Mouse (Mus musculus) stomach, embryonic 16.5 days (tissue): ENCODE measurements around the gene Cidec. TPM values are rescaled to one million over a fixed set of nuclear protein-coding genes. Genes with fewer than 3 reads are reported as not detected.

Experiments
- ATAC-seq: fragments of 200-750 bp; cut with Nextera tagmentation; 2 replicates; pipeline ENCODE4 v1.8.0; 2017; ENCODE audit warnings: moderate number of reproducible peaks, moderate TSS enrichment; ENCODE audit not compliant: insufficient read depth, low FRiP score
- H3K27ac ChIP-seq: fragments of 300-500 bp; sonication (generic); 2 replicates; pipeline ENCODE4 v1.5.1; 2014; ENCODE audit warnings: low read length
- H3K27me3 ChIP-seq: fragments of 300-500 bp; sonication (generic); 2 replicates; pipeline ENCODE4 v1.6.1; 2014; ENCODE audit warnings: low read length, control low read depth, mixed read lengths; ENCODE audit not compliant: control insufficient read depth, insufficient read depth
- H3K36me3 ChIP-seq: fragments of 300-500 bp; sonication (generic); 2 replicates; pipeline ENCODE4 v1.6.1; 2014; ENCODE audit warnings: low read length; ENCODE audit not compliant: control insufficient read depth, insufficient read depth
- H3K4me1 ChIP-seq: fragments of 300-500 bp; sonication (generic); 2 replicates; pipeline ENCODE4 v1.6.1; 2014; ENCODE audit warnings: low read length, control low read depth, mixed read lengths; ENCODE audit not compliant: control insufficient read depth, insufficient read depth
- H3K4me2 ChIP-seq: fragments of 300-500 bp; sonication (generic); 2 replicates; pipeline ENCODE4 v1.6.1; 2014; ENCODE audit warnings: low read depth, low read length, mixed read lengths
- H3K4me3 ChIP-seq: fragments of 300-500 bp; sonication (generic); replicated peaks from 2 replicates; pipeline ENCODE4 v1.5.1; 2014; ENCODE audit warnings: mild to moderate bottlenecking, low read length
- H3K9ac ChIP-seq: fragments of 300-500 bp; sonication (generic); 2 replicates; pipeline ENCODE4 v1.6.1; 2014; ENCODE audit warnings: low read length
- H3K9me3 ChIP-seq: fragments of 300-500 bp; sonication (generic); replicated peaks from 2 replicates; pipeline ENCODE4 v1.6.1; 2016; ENCODE audit warnings: low read length, control low read depth; ENCODE audit not compliant: control insufficient read depth
- WGBS: fragments of 180-500 bp; shearing (Covaris S2); extraction: QIAGEN DNeasy Blood & Tissue Kit; methylation state at CpG from one replicate; pipeline ENCODE4 v1.1.7; 2014; 5-methylcytosine and 5-hydroxymethylcytosine counted together
- microRNA-seq: library from miRNA; unstranded; fragments of <30 nt; microRNA quantifications from one replicate; pipeline ENCODE4, GENCODE M21; 2016
- polyA plus RNA-seq: library from polyadenylated mRNA; unstranded; fragments of >200 nt; fragmentation: Nextera tagmentation; extraction: Ambion mirVana; gene quantifications from 2 replicates; pipeline ENCODE4 v1.2.1, GENCODE M21; 2015

Gene Cidec
- polyA plus RNA-seq, 1 experiment from 2014 or later: 3.6 TPM

GRCm38 (mm10) chr6:113377496-113378385 lies 57.8 kb downstream of the Cidec start, which contains the start of the genes Tada3 and Arpc4:
TSS of gene Tada3 (minus strand) at chr6:113377883.
TSS of gene Arpc4 (plus strand) at chr6:113378115.
- Histone ChIP-seq H3K4me1 (peaks cover 15% of the 10 kb centered on the region; the same call in 1 of the 2 replicates), H3K27me3 (no peaks in the 10 kb centered on the region), H3K4me2 (peak within 1 kb of the TSS; percentile 85), H3K9ac (peak within 1 kb of the TSS; percentile 96), H3K36me3 (peaks cover 28% of the 10 kb centered on the region), H3K4me3 (peak within 1 kb of the TSS; percentile 100), H3K9me3 (no peaks in the 10 kb centered on the region), H3K27ac (peak within 1 kb of the TSS; percentile 98)
- under 1% methylated on average over 61 of the region's 61 CpGs for WGBS
- peak; percentile 96 for ATAC-seq

GRCm38 (mm10) chr6:113377172-113377495 lies 58.4 kb downstream of the Cidec start:
- Histone ChIP-seq H3K4me3 (peak overlapping the region; percentile 100), H3K9ac (peak overlapping the region; percentile 96), H3K36me3 (peaks cover 26% of the 10 kb centered on the region), H3K27me3 (no peaks in the 10 kb centered on the region), H3K4me1 (peaks cover 15% of the 10 kb centered on the region; the same call in 1 of the 2 replicates), H3K27ac (peak overlapping the region; percentile 98), H3K4me2 (peak overlapping the region; percentile 72), H3K9me3 (no peaks in the 10 kb centered on the region)
- no peak for ATAC-seq
- 5% methylated on average over 7 of the region's 7 CpGs for WGBS

Small RNAs within 50 kb of the gene (microRNA-seq; reads per million reads assigned to microRNA genes)
- not detected for gene Gm24387

Other genes starting within 250 kb of the Cidec start
- 1.3 and 1.6 TPM in 2 replicates for gene Lhfpl4, start 240.4 kb downstream of the Cidec start, polyA plus RNA-seq
- gene Mtmr14, start 197.9 kb downstream of the Cidec start, polyA plus RNA-seq: 25.9 and 26.2 TPM in 2 replicates
- gene Cpne9, start 153.5 kb downstream of the Cidec start, polyA plus RNA-seq: 0.06 TPM in 1 of 2 replicates, not detected in the other
- 12.9 and 13.6 TPM in 2 replicates for gene Brpf1, start 128.6 kb downstream of the Cidec start, polyA plus RNA-seq
- gene Ogg1, start 108.8 kb downstream of the Cidec start, polyA plus RNA-seq: 12.0 and 12.6 TPM in 2 replicates
- gene Camk1, start 91.8 kb downstream of the Cidec start, polyA plus RNA-seq: 82.5 and 87.8 TPM in 2 replicates
- 39.6 and 44.9 TPM in 2 replicates for gene Tada3, start 57.9 kb downstream of the Cidec start, polyA plus RNA-seq
- gene Arpc4, start 57.6 kb downstream of the Cidec start, polyA plus RNA-seq: 377 and 396 TPM in 2 replicates
- 4.0 and 4.6 TPM in 2 replicates for gene Ttll3, start 46.5 kb downstream of the Cidec start, polyA plus RNA-seq
- gene Rpusd3, start 16.4 kb downstream of the Cidec start, polyA plus RNA-seq: 14.7 and 16.1 TPM in 2 replicates
- gene Jagn1, start 6.8 kb upstream of the Cidec start, polyA plus RNA-seq: 86.0 and 88.5 TPM in 2 replicates
- 21.1 and 28.9 TPM in 2 replicates for gene Il17re, start 22.7 kb upstream of the Cidec start, polyA plus RNA-seq
- 36.8 and 45.0 TPM in 2 replicates for gene Il17rc, start 35.7 kb upstream of the Cidec start, polyA plus RNA-seq
- gene Creld1, start 47.5 kb upstream of the Cidec start, polyA plus RNA-seq: 22.9 and 23.9 TPM in 2 replicates
- 0.19 and 0.52 TPM in 2 replicates for gene Prrt3, start 66.2 kb upstream of the Cidec start, polyA plus RNA-seq
- gene Emc3, start 95.9 kb upstream of the Cidec start, polyA plus RNA-seq: 97.6 and 99.6 TPM in 2 replicates
- 7.8 and 8.8 TPM in 2 replicates for gene Fancd2, start 95.9 kb upstream of the Cidec start, polyA plus RNA-seq
- gene Fancd2os, start 165.0 kb upstream of the Cidec start, polyA plus RNA-seq: 0.18 TPM in 1 of 2 replicates, not detected in the other
- gene Brk1, start 169.0 kb upstream of the Cidec start, polyA plus RNA-seq: 204 and 207 TPM in 2 replicates
- gene Vhl, start 188.2 kb upstream of the Cidec start, polyA plus RNA-seq: 34.4 and 35.9 TPM in 2 replicates
- gene Irak2, start 202.7 kb upstream of the Cidec start, polyA plus RNA-seq: 9.3 and 12.0 TPM in 2 replicates